Mouse (Mus musculus): ENCODE results near the gene Nav1. TPM values are rescaled to one million over a fixed set of nuclear protein-coding genes. Genes with fewer than 3 reads are reported as not detected.

The Nav1 gene
- total RNA-seq, 2 experiments from 2014 or later: 60.3 to 71.2 TPM

- TF ChIP-seq CTCF (conservative IDR thresholded peaks at IDR 0.05): no peak
- no peak overlapping the region for H3K27ac ChIP-seq
- no peak overlapping the region for H3K4me3 ChIP-seq
- no peak for DNase-seq (ENCODE audit: low spot score in 2 of 2)
These were observed 135.4 kb downstream of the Nav1 start for GRCm38 (mm10) chr1:135471742-135472141.

- Histone ChIP-seq H3K27ac (no peak overlapping the region), H3K4me3 (no peak overlapping the region)
- TF ChIP-seq CTCF (conservative IDR thresholded peaks at IDR 0.05): no peak
- DNase-seq (ENCODE audit: low spot score in 2 of 2): no peak
These were observed 136.5 kb downstream of the Nav1 start for GRCm38 (mm10) chr1:135470546-135470945.

- Histone ChIP-seq H3K4me3 (no peak overlapping the region), H3K27ac (no peak overlapping the region)
- no peak for TF ChIP-seq CTCF (conservative IDR thresholded peaks at IDR 0.05)
- DNase-seq (ENCODE audit: low spot score in 2 of 2): no peak
These were observed 139.6 kb downstream of the Nav1 start for GRCm38 (mm10) chr1:135467462-135467861.

DNA sequence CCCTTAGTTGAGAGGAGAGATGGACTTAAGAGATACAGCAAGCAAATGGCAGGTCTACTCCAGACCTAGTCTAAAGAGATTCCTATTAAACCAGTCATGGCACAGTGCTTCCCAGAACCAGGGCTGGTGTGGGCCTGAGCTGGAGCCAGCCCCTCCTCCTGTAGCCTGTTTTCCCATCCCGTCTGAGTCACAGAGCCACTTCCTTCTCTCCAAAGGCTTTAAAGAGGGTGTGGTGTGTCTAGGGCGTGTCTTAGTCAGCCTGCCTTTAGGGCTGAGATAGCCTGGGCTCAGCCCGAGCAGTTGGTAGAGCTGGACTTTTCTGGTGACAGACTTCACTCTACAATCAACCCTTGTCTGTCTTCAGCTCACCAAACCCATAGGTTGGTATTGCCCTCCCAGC lies 140.2 kb downstream of the Nav1 start:
- no peak for TF ChIP-seq CTCF (conservative IDR thresholded peaks at IDR 0.05)

GRCm38 (mm10) chr1:135465734-135466133 lies 141.4 kb downstream of the Nav1 start:
- Histone ChIP-seq H3K27ac (no peak overlapping the region), H3K4me3 (no peak overlapping the region)
- no peak for TF ChIP-seq CTCF (conservative IDR thresholded peaks at IDR 0.05)
- no peak for DNase-seq (ENCODE audit: low spot score in 2 of 2)

More for the DNA sequence above, 140.2 kb downstream of the Nav1 start:
- Histone ChIP-seq H3K4me3 (no peak overlapping the region), H3K27ac (no peak overlapping the region)
- DNase-seq (ENCODE audit: low spot score in 2 of 2): no peak

DNA sequence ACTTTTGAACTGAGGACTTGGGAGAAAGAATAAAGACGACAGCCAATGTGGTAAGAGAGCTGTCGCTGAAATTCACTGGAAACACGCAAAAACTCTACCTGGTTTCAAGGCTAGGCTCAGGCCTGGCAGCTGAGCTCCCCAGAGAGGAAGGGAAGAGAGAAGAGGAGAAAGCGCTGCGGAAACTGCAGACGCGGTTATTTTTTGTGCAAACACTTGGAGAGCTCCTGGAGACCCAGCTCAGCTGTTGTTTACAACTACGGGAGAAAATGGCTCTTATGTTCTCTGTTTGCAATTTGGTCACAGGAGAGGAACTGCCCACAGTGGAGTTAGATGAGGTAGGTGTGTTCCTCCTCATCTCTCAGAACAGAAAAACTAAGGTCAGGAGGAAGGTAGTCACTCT lies 144.4 kb downstream of the Nav1 start:
- TF ChIP-seq CTCF (conservative IDR thresholded peaks at IDR 0.05): no peak
- Histone ChIP-seq H3K4me3 (no peak overlapping the region), H3K27ac (peak overlapping the region; percentile 28)
- no peak for DNase-seq (ENCODE audit: low spot score in 2 of 2)

DNA sequence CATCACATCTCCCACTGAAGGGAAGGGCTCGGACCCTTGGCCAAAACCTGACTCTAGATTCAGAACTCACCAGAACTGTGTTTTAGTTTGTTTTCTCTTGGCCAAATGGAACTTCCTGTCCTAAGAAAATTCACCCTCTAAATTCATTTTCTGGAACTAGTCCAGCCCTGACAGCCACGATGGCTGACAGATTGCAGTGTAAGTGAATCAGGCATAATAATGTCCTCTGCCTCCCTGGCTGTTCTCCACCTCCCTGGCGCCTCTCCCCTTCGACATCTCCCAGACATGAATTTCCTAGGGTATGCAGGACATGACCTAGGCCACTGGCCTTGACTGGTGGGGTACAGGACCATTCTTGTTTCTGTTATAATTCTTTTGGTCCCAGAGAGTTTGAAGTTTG lies 144.8 kb downstream of the Nav1 start:
- Histone ChIP-seq H3K27ac (peak overlapping the region; percentile 28), H3K4me3 (no peak overlapping the region)
- DNase-seq (ENCODE audit: low spot score in 2 of 2): no peak
- TF ChIP-seq CTCF (conservative IDR thresholded peaks at IDR 0.05): no peak

GRCm38 (mm10) chr1:135461097-135461730 lies 145.9 kb downstream of the Nav1 start:
- Histone ChIP-seq H3K27ac (no peak overlapping the region), H3K4me3 (no peak overlapping the region)
- peak; percentile 79 for TF ChIP-seq CTCF (conservative IDR thresholded peaks at IDR 0.05)
- DNase-seq (ENCODE audit: low spot score in 2 of 2): peak; percentile 69 to 90

GRCm38 (mm10) chr1:135460521-135460920 lies 146.6 kb downstream of the Nav1 start:
- H3K4me3 ChIP-seq: no peak overlapping the region
- no peak overlapping the region for H3K27ac ChIP-seq
- no peak for TF ChIP-seq CTCF (conservative IDR thresholded peaks at IDR 0.05)
- no peak for DNase-seq (ENCODE audit: low spot score in 2 of 2)

DNA sequence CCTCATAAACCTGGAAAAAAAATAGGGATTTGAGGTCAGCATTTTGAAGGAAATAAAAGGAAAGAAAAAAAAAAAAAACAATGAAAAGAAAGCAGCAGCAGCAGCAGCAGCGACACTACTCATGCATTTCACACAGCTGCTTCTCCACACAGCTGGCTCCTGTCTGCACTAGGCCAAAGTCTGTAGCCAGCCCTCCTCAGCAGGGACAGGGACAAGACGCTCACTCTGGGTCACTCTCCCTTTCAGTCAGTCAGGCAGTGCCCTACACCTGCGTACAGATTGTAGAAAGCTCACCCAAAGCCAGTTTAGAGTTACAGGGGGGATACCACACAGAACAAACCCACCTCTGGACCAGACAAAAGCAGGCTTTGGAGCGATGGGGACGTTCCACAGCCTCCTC lies 149.2 kb downstream of the Nav1 start:
- Histone ChIP-seq H3K4me3 (no peak overlapping the region), H3K27ac (no peak overlapping the region)
- TF ChIP-seq CTCF (conservative IDR thresholded peaks at IDR 0.05): no peak
- no peak for DNase-seq (ENCODE audit: low spot score in 2 of 2)

DNA sequence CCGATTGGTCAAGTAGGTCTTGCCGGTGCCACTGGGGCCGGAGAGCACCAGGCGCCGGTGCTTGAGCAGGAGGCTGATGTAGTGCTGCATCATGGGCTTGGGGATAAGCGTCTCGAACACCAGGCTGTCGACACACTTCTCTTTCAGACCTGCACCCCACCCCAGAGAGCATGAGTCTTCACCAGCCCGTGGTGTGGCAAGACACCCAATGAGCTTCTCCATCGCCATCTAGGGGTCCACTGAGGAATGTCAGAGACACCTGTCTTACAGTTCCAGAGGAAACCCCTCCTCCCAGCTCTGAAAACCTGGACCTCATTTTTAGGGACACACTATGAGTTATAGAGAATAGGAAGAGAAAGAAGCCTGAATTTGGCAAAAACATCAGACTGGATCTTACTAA lies 154.8 kb downstream of the Nav1 start:
- peak; percentile 76 for TF ChIP-seq CTCF (conservative IDR thresholded peaks at IDR 0.05)
- H3K4me3 ChIP-seq: no peak overlapping the region
- no peak overlapping the region for H3K27ac ChIP-seq
- DNase-seq (ENCODE audit: low spot score in 2 of 2): no peak

DNA sequence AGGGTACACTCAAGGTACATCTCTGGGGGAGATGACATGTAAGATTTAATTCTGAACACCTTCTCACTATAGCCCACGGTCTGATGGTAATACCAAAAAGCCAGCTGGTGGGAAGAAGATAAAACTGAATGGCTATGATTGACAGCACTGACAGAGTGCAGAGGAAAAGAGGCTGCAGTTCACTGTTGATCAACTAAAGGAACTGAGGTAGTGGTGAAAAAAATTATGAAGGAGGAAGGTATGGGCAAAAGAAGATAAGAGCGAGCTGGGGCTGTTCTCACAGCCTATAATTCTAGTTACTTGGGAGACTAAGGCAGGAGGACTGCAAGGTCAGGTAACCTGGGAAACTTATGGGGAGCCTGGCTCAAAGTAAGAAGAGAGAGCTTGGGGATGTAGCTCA lies 155.7 kb downstream of the Nav1 start:
- Histone ChIP-seq H3K27ac (no peak overlapping the region), H3K4me3 (no peak overlapping the region)
- no peak for DNase-seq (ENCODE audit: low spot score in 2 of 2)
- TF ChIP-seq CTCF (conservative IDR thresholded peaks at IDR 0.05): no peak

- H3K27ac ChIP-seq: no peak overlapping the region
- no peak for DNase-seq (ENCODE audit: low spot score in 2 of 2)
- no peak for TF ChIP-seq CTCF (conservative IDR thresholded peaks at IDR 0.05)
- H3K4me3 ChIP-seq: no peak overlapping the region
These were observed 157.2 kb downstream of the Nav1 start for GRCm38 (mm10) chr1:135449876-135450275.

GRCm38 (mm10) chr1:135448940-135449339 lies 158.2 kb downstream of the Nav1 start:
- Histone ChIP-seq H3K27ac (no peak overlapping the region), H3K4me3 (no peak overlapping the region)
- no peak for DNase-seq (ENCODE audit: low spot score in 2 of 2)
- TF ChIP-seq CTCF (conservative IDR thresholded peaks at IDR 0.05): no peak

Measured in layer of hippocampus, adult 2 months (tissue).